Comparison of ENCODE assay signal across 8 mouse cellular contexts in genomic region chr7:28811228-28811627, GRCm38 (mm10). TPM values are rescaled to one million over a fixed set of nuclear protein-coding genes. Genes with fewer than 3 reads are reported as not detected.
DNase-seq lines count a peak whose midpoint lies in the region; ATAC-seq and TF ChIP-seq lines count a peak whose summit lies in the region.

No protein-coding gene starts in this region.

- H3K4me1 ChIP-seq in embryonic facial prominence, embryonic 12.5 days = peaks cover 37% of the 10 kb centered on the region
- H3K4me1 ChIP-seq in kidney, embryonic 15.5 days = peaks cover 56% of the 10 kb centered on the region
- H3K4me1 ChIP-seq in liver, adult 2 months (ENCODE audit: control insufficient read depth, insufficient read depth, low read length) = peaks cover 7% of the 10 kb centered on the region
- H3K4me1 ChIP-seq in stomach, embryonic 14.5 days (ENCODE audit: control insufficient read depth, insufficient read depth, low read length) = peaks cover 22% of the 10 kb centered on the region

- peak overlapping the region; percentile 74 for H3K4me3 ChIP-seq in embryonic facial prominence, embryonic 12.5 days
- peak overlapping the region; percentile 84 for H3K4me3 ChIP-seq in kidney, embryonic 15.5 days (replicated peaks)
- peak overlapping the region; percentile 73 for H3K4me3 ChIP-seq in liver, adult 2 months (ENCODE audit: insufficient read depth, low read depth, low read length)
- H3K4me3 ChIP-seq in stomach, embryonic 14.5 days (ENCODE audit: low read depth, low read length) = peak overlapping the region; percentile 73

- peak; percentile 92 for DNase-seq in 3134 (ENCODE audit: extremely low read depth, insufficient read length, low spot score)
- DNase-seq in adrenal gland, postnatal 14 days = peak; percentile 98
- DNase-seq in heart, adult 9 months (ENCODE audit: low spot score in 2 of 2) = peak; percentile 89
- peak; percentile 65 for DNase-seq in liver, adult 2 months (ENCODE audit: extremely low read depth, low read depth, low spot score)
- peak; percentile 94 for DNase-seq in naive thymus-derived CD4-positive, alpha-beta T cell, adult 2 months (ENCODE audit: low read depth)

- no peaks in the 10 kb centered on the region for H3K27me3 ChIP-seq in embryonic facial prominence, embryonic 12.5 days
- H3K27me3 ChIP-seq in kidney, embryonic 15.5 days = no peaks in the 10 kb centered on the region
- no peaks in the 10 kb centered on the region for H3K27me3 ChIP-seq in liver, adult 2 months (ENCODE audit: control insufficient read depth, insufficient read depth, low read length)
- no peaks in the 10 kb centered on the region for H3K27me3 ChIP-seq in stomach, embryonic 14.5 days (ENCODE audit: control insufficient read depth, insufficient read depth, low read length)

- H3K9me3 ChIP-seq in embryonic facial prominence, embryonic 12.5 days = no peaks in the 10 kb centered on the region
- H3K9me3 ChIP-seq in kidney, embryonic 15.5 days (replicated peaks) = no peaks in the 10 kb centered on the region
- H3K9me3 ChIP-seq in stomach, embryonic 14.5 days (ENCODE audit: control insufficient read depth, low read depth, low read length) = no peaks in the 10 kb centered on the region

- peak overlapping the region; percentile 99 for H3K27ac ChIP-seq in embryonic facial prominence, embryonic 12.5 days
- peak overlapping the region; percentile 99 for H3K27ac ChIP-seq in kidney, embryonic 15.5 days
- peak overlapping the region; percentile 77 for H3K27ac ChIP-seq in liver, adult 2 months (replicated peaks; ENCODE audit: insufficient read depth, low read depth, low read length)
- peak overlapping the region; percentile 99 for H3K27ac ChIP-seq in stomach, embryonic 14.5 days (ENCODE audit: low read length)

- H3K79me2 ChIP-seq in liver, adult 2 months (ENCODE audit: control insufficient read depth, insufficient read depth, low read length) = peaks cover 16% of the 10 kb centered on the region; the same call in 1 of the 2 replicates

- no peak for ATAC-seq in embryonic facial prominence, embryonic 12.5 days (ENCODE audit: insufficient number of reproducible peaks, insufficient read depth, low FRiP score, low TSS enrichment)
- peak; percentile 34 for ATAC-seq in kidney, embryonic 15.5 days (replicated peaks; ENCODE audit: low FRiP score)
- ATAC-seq in stomach, embryonic 14.5 days (ENCODE audit: insufficient number of reproducible peaks, insufficient read depth, low FRiP score, low read depth) = peak; percentile 24; the same call in 1 of the 2 replicates

- under 1% methylated on average over 30 of the region's 40 CpGs for WGBS in embryonic facial prominence, embryonic 12.5 days
- under 1% methylated on average over 40 of the region's 40 CpGs for WGBS in kidney, embryonic 15.5 days
- WGBS in liver, adult 2 months = under 1% methylated on average over 40 of the region's 40 CpGs
- WGBS in stomach, embryonic 14.5 days = 0% methylated on average over 40 of the region's 40 CpGs

- peak overlapping the region; percentile 94 for H3K4me2 ChIP-seq in embryonic facial prominence, embryonic 12.5 days (replicated peaks)
- H3K4me2 ChIP-seq in kidney, embryonic 15.5 days = peak overlapping the region; percentile 72
- peak overlapping the region; percentile 95 for H3K4me2 ChIP-seq in stomach, embryonic 14.5 days (replicated peaks; ENCODE audit: low read depth, low read length)

- peak overlapping the region; percentile 98 for H3K9ac ChIP-seq in embryonic facial prominence, embryonic 12.5 days
- H3K9ac ChIP-seq in kidney, embryonic 15.5 days = peak overlapping the region; percentile 90
- H3K9ac ChIP-seq in liver, adult 2 months (ENCODE audit: low read depth, low read length) = peak overlapping the region; percentile 93
- peak overlapping the region; percentile 98 for H3K9ac ChIP-seq in stomach, embryonic 14.5 days (replicated peaks; ENCODE audit: low read depth, low read length)

- TF ChIP-seq CTCF in liver, adult 2 months (IDR thresholded peaks at IDR 0.05; ENCODE audit: low read depth, low read length) = no peak

- TF ChIP-seq POLR2A in liver, adult 2 months (IDR thresholded peaks at IDR 0.05; ENCODE audit: extremely low read depth, insufficient read depth, low read length) = no peak

- H3K36me3 ChIP-seq in embryonic facial prominence, embryonic 12.5 days = peaks cover 40% of the 10 kb centered on the region
- H3K36me3 ChIP-seq in kidney, embryonic 15.5 days = peaks cover 45% of the 10 kb centered on the region
- peaks cover 37% of the 10 kb centered on the region for H3K36me3 ChIP-seq in liver, adult 2 months (ENCODE audit: control insufficient read depth, insufficient read depth, low read length)
- peaks cover 42% of the 10 kb centered on the region for H3K36me3 ChIP-seq in stomach, embryonic 14.5 days (ENCODE audit: control insufficient read depth, insufficient read depth, low read length)

RNA-seq across cellular contexts. Expression of gene Hnrnpl, which starts 2.9 kb away (rescaled TPM):
- total RNA-seq in adrenal gland, postnatal 14 days (2021) = 423 and 480 TPM in 2 replicates
- 372 and 383 TPM in 2 replicates for polyA plus RNA-seq in embryonic facial prominence, embryonic 12.5 days (2016; fragmentation: Nextera tagmentation; extraction: Ambion mirVana)
- 264 and 265 TPM in 2 replicates for polyA plus RNA-seq in kidney, embryonic 15.5 days (2015; fragmentation: Nextera tagmentation; extraction: Ambion mirVana)
- 90.1 and 109 TPM in 2 replicates for total RNA-seq in liver, adult 2 months (2014; rRNA removed)
- polyA plus RNA-seq in liver, adult 2 months (2012; rRNA removed) = 81.6 and 109 TPM in 2 replicates
- 259 and 266 TPM in 2 replicates for polyA plus RNA-seq in stomach, embryonic 14.5 days (2014; fragmentation: Nextera tagmentation; extraction: Ambion mirVana)

RNA-seq across cellular contexts. Expression of gene Ech1, which starts 13.8 kb away (rescaled TPM):
- total RNA-seq in adrenal gland, postnatal 14 days (2021) = 1,138 and 1,196 TPM in 2 replicates
- 117 and 128 TPM in 2 replicates for polyA plus RNA-seq in embryonic facial prominence, embryonic 12.5 days (2016; fragmentation: Nextera tagmentation; extraction: Ambion mirVana)
- polyA plus RNA-seq in kidney, embryonic 15.5 days (2015; fragmentation: Nextera tagmentation; extraction: Ambion mirVana) = 154 and 164 TPM in 2 replicates
- total RNA-seq in liver, adult 2 months (2014; rRNA removed) = 636 and 645 TPM in 2 replicates
- polyA plus RNA-seq in liver, adult 2 months (2012; rRNA removed) = 561 and 625 TPM in 2 replicates
- 172 and 179 TPM in 2 replicates for polyA plus RNA-seq in stomach, embryonic 14.5 days (2014; fragmentation: Nextera tagmentation; extraction: Ambion mirVana)

RNA-seq across cellular contexts. Expression of gene Lgals4, which starts 22.4 kb away (rescaled TPM):
- 18.7 and 32.4 TPM in 2 replicates for total RNA-seq in adrenal gland, postnatal 14 days (2021)
- 5.4 and 7.3 TPM in 2 replicates for polyA plus RNA-seq in embryonic facial prominence, embryonic 12.5 days (2016; fragmentation: Nextera tagmentation; extraction: Ambion mirVana)
- polyA plus RNA-seq in kidney, embryonic 15.5 days (2015; fragmentation: Nextera tagmentation; extraction: Ambion mirVana) = 12.0 and 32.1 TPM in 2 replicates
- total RNA-seq in liver, adult 2 months (2014; rRNA removed) = 9.5 and 11.0 TPM in 2 replicates
- 7.9 and 16.4 TPM in 2 replicates for polyA plus RNA-seq in liver, adult 2 months (2012; rRNA removed)
- 127 and 140 TPM in 2 replicates for polyA plus RNA-seq in stomach, embryonic 14.5 days (2014; fragmentation: Nextera tagmentation; extraction: Ambion mirVana)

RNA-seq across cellular contexts. Expression of gene Rinl, which starts 22.5 kb away (rescaled TPM):
- 3.1 and 7.3 TPM in 2 replicates for total RNA-seq in adrenal gland, postnatal 14 days (2021)
- 2.2 and 2.8 TPM in 2 replicates for polyA plus RNA-seq in embryonic facial prominence, embryonic 12.5 days (2016; fragmentation: Nextera tagmentation; extraction: Ambion mirVana)
- 6.2 and 7.4 TPM in 2 replicates for polyA plus RNA-seq in kidney, embryonic 15.5 days (2015; fragmentation: Nextera tagmentation; extraction: Ambion mirVana)
- 1.4 TPM in 2 replicates for total RNA-seq in liver, adult 2 months (2014; rRNA removed)
- polyA plus RNA-seq in liver, adult 2 months (2012; rRNA removed) = 1.2 and 1.8 TPM in 2 replicates
- 3.3 and 4.5 TPM in 2 replicates for polyA plus RNA-seq in stomach, embryonic 14.5 days (2014; fragmentation: Nextera tagmentation; extraction: Ambion mirVana)

RNA-seq across cellular contexts. Expression of gene Nfkbib, which starts 43.9 kb away (rescaled TPM):
- 38.5 and 43.0 TPM in 2 replicates for total RNA-seq in adrenal gland, postnatal 14 days (2021)
- 38.9 and 42.0 TPM in 2 replicates for polyA plus RNA-seq in embryonic facial prominence, embryonic 12.5 days (2016; fragmentation: Nextera tagmentation; extraction: Ambion mirVana)
- 41.6 and 45.2 TPM in 2 replicates for polyA plus RNA-seq in kidney, embryonic 15.5 days (2015; fragmentation: Nextera tagmentation; extraction: Ambion mirVana)
- 6.1 and 7.3 TPM in 2 replicates for total RNA-seq in liver, adult 2 months (2014; rRNA removed)
- 39.9 and 46.3 TPM in 2 replicates for polyA plus RNA-seq in liver, adult 2 months (2012; rRNA removed)
- polyA plus RNA-seq in stomach, embryonic 14.5 days (2014; fragmentation: Nextera tagmentation; extraction: Ambion mirVana) = 29.5 and 38.9 TPM in 2 replicates
